ENCODE assay signal across 15 mouse cellular contexts in genomic region chrX:134163484-134163883, GRCm38 (mm10). TPM values are rescaled to one million over a fixed set of nuclear protein-coding genes. Genes with fewer than 3 reads are reported as not detected.
DNase-seq lines count a peak whose midpoint lies in the region; ATAC-seq lines count a peak whose summit lies in the region.
"Had no signal": no experiment of that assay in that cellular context is flagged by ENCODE, and none has a peak within 500 bp of the region (broad histone marks: within the 10 kb centered on the region; RNA-seq: fewer than 3 reads in every experiment).

No protein-coding gene starts in this region.

- peak overlapping the region; percentile 61 for H3K4me2 ChIP-seq in hindbrain, embryonic 16.5 days (ENCODE audit: low read length)

- H3K4me1 ChIP-seq in hindbrain, embryonic 16.5 days (ENCODE audit: control insufficient read depth, insufficient read depth, low read depth, low read length), result no peaks in the 10 kb centered on the region
- peaks cover 7% of the 10 kb centered on the region; the same call in 1 of the 2 replicates for H3K4me1 ChIP-seq in hindbrain, embryonic 10.5 days (replicated peaks)

- H3K27me3 ChIP-seq in hindbrain, embryonic 16.5 days (replicated peaks; ENCODE audit: control insufficient read depth, insufficient read depth, low read length), result no peaks in the 10 kb centered on the region
- peaks cover 20% of the 10 kb centered on the region for H3K27me3 ChIP-seq in hindbrain, embryonic 10.5 days (ENCODE audit: insufficient read depth, poor library complexity, severe bottlenecking)

- no peak for ATAC-seq in hindbrain, embryonic 16.5 days
- peak; percentile 82 for ATAC-seq in megakaryocyte, adult 5-6 weeks (ENCODE audit: poor library complexity, severe bottlenecking)
- no peak for ATAC-seq in megakaryocyte-erythroid progenitor cell, adult 5-6 weeks (replicated peaks; ENCODE audit: low FRiP score, low TSS enrichment, poor library complexity, severe bottlenecking)

- H3K36me3 ChIP-seq in hindbrain, embryonic 16.5 days (ENCODE audit: control insufficient read depth, insufficient read depth, low read length), result no peaks in the 10 kb centered on the region
- no peaks in the 10 kb centered on the region for H3K36me3 ChIP-seq in hindbrain, embryonic 10.5 days
- H3K36me3 ChIP-seq: limb, embryonic 15.5 days had no signal

- H3K9me3 ChIP-seq in hindbrain, embryonic 16.5 days (ENCODE audit: control insufficient read depth, low read length), result no peaks in the 10 kb centered on the region
- H3K9me3 ChIP-seq in hindbrain, embryonic 10.5 days, result peaks cover 3% of the 10 kb centered on the region; the same call in 1 of the 2 replicates
- H3K9me3 ChIP-seq: limb, embryonic 15.5 days had no signal

- 62% methylated on average over 4 of the region's 4 CpGs for WGBS in hindbrain, embryonic 16.5 days
- WGBS in hindbrain, embryonic 10.5 days, result 51% methylated on average over 4 of the region's 4 CpGs

- no peak overlapping the region for H3K9ac ChIP-seq in hindbrain, embryonic 16.5 days (ENCODE audit: low read depth, low read length)
- H3K9ac ChIP-seq: limb, embryonic 15.5 days had no signal

- no peak for DNase-seq in hindbrain, embryonic 10.5 days (ENCODE audit: low spot score)
- peak; percentile 75 for DNase-seq in 416B (ENCODE audit: low read depth)
- DNase-seq in B cell, adult 2 months, result peak; percentile 50 to 55
- no peak for DNase-seq in adrenal gland, adult (ENCODE audit: inconsistent age in 2 of 2, low spot score in 1 of 2)
- DNase-seq: adrenal gland, postnatal 25 days; gastrocnemius, adult 2 months; kidney, adult 11 months; right cerebral cortex, postnatal 4 days had no signal

- H3K4me3 ChIP-seq in hindbrain, embryonic 16.5 days (ENCODE audit: low read length), result no peak overlapping the region
- no peak overlapping the region for H3K4me3 ChIP-seq in hindbrain, embryonic 10.5 days
- H3K4me3 ChIP-seq: myocyte had no signal

- H3K27ac ChIP-seq in hindbrain, embryonic 16.5 days (ENCODE audit: low read depth, low read length), result no peak overlapping the region
- H3K27ac ChIP-seq in hindbrain, embryonic 10.5 days, result no peak overlapping the region
- H3K27ac ChIP-seq: gastrocnemius, adult 2 months; limb, embryonic 15.5 days had no signal

RNA-seq across cellular contexts. Expression of gene Xkrx, which starts 1.6 kb away (rescaled TPM):
- 0.95 and 1.1 TPM in 2 replicates for polyA plus RNA-seq in hindbrain, embryonic 16.5 days (2015; fragmentation: Nextera tagmentation; extraction: Ambion mirVana)
- polyA plus RNA-seq in hindbrain, embryonic 10.5 days (2016; fragmentation: Nextera tagmentation; extraction: Ambion mirVana), result 0.05 TPM in 1 of 2 replicates, not detected in the other
- 1.2 and 1.4 TPM in 2 replicates for total RNA-seq in megakaryocyte, adult 5-6 weeks (2015)
- 0.12 and 0.26 TPM in 2 replicates for total RNA-seq in megakaryocyte, adult 5-6 weeks (2017)
- 1.1 TPM in 1 of 2 replicates, not detected in the other for total RNA-seq in megakaryocyte-erythroid progenitor cell, adult 5-6 weeks (2014; fragmentation: Nextera tagmentation)
- not detected in 2 replicates for total RNA-seq in megakaryocyte-erythroid progenitor cell, adult 5-6 weeks (2017)

RNA-seq across cellular contexts. Expression of gene Arl13a, which starts 23.8 kb away (rescaled TPM):
- not detected in 2 replicates for polyA plus RNA-seq in hindbrain, embryonic 16.5 days (2015; fragmentation: Nextera tagmentation; extraction: Ambion mirVana)
- polyA plus RNA-seq in hindbrain, embryonic 10.5 days (2016; fragmentation: Nextera tagmentation; extraction: Ambion mirVana), result not detected in 2 replicates
- not detected in 2 replicates for total RNA-seq in megakaryocyte, adult 5-6 weeks (2015)
- total RNA-seq in megakaryocyte, adult 5-6 weeks (2017), result not detected in 2 replicates
- total RNA-seq in megakaryocyte-erythroid progenitor cell, adult 5-6 weeks (2014; fragmentation: Nextera tagmentation), result not detected in 2 replicates
- total RNA-seq in megakaryocyte-erythroid progenitor cell, adult 5-6 weeks (2017), result not detected in 2 replicates
- total RNA-seq: adrenal gland, postnatal 25 days; gastrocnemius, adult 2 months; layer of hippocampus, adult 8-10 months had no signal
- polyA plus RNA-seq: heart, postnatal 0 days; limb, embryonic 15.5 days; myocyte had no signal

RNA-seq across cellular contexts. Expression of gene Nox1, which starts 58.3 kb away (rescaled TPM):
- polyA plus RNA-seq in hindbrain, embryonic 16.5 days (2015; fragmentation: Nextera tagmentation; extraction: Ambion mirVana), result 0.15 and 0.36 TPM in 2 replicates
- 0.21 TPM in 1 of 2 replicates, not detected in the other for polyA plus RNA-seq in hindbrain, embryonic 10.5 days (2016; fragmentation: Nextera tagmentation; extraction: Ambion mirVana)
- not detected in 2 replicates for total RNA-seq in megakaryocyte, adult 5-6 weeks (2015)
- 0.18 TPM in 1 of 2 replicates, not detected in the other for total RNA-seq in megakaryocyte, adult 5-6 weeks (2017)
- total RNA-seq in megakaryocyte-erythroid progenitor cell, adult 5-6 weeks (2014; fragmentation: Nextera tagmentation), result 0.22 TPM in 1 of 2 replicates, not detected in the other
- total RNA-seq in megakaryocyte-erythroid progenitor cell, adult 5-6 weeks (2017), result not detected in 2 replicates
- total RNA-seq: layer of hippocampus, adult 8-10 months had no signal

Comparison
In these comparisons a context has a peak if more than half of its experiments do, and no peak if none do; other contexts are left out.
1. DNase-seq: peak in 416B (single experiment) and B cell, adult 2 months (2 of 2); none in hindbrain, embryonic 10.5 days (single experiment) and adrenal gland, adult (0 of 2).